Mouse (Mus musculus) forebrain, postnatal 0 days (tissue): ENCODE data around the gene Prb1. TPM values are rescaled to one million over a fixed set of nuclear protein-coding genes. Genes with fewer than 3 reads are reported as not detected.
"Not testable (repeated sequence)": the region's sequence is repeated elsewhere in the genome, so short reads cannot be mapped to it uniquely, and the experiment has no call there.

ENCODE experiments used
- ATAC-seq: fragments of 200-750 bp; cut with Nextera tagmentation; 2 replicates; pipeline ENCODE4 v1.8.0; 2017; ENCODE audit warnings: mild to moderate bottlenecking, moderate library complexity
- DNase-seq: peaks from one replicate; pipeline ENCODE4 v3.0.0-alpha.2; 2015
- H3K27ac ChIP-seq: fragments of 300-500 bp; sonication (generic); 2 replicates; pipeline ENCODE4 v1.5.1; 2014; ENCODE audit warnings: low read depth, mild to moderate bottlenecking, antibody characterized with exemption, low read length, moderate library complexity, mixed read lengths
- H3K27me3 ChIP-seq: fragments of 300-500 bp; sonication (generic); 2 replicates; pipeline ENCODE4 v1.6.1; 2014; ENCODE audit warnings: mild to moderate bottlenecking, low read length, mixed read lengths; ENCODE audit not compliant: insufficient read depth
- H3K36me3 ChIP-seq: fragments of 300-500 bp; sonication (generic); 2 replicates; pipeline ENCODE4 v1.6.1; 2014; ENCODE audit warnings: mild to moderate bottlenecking, moderate library complexity; ENCODE audit not compliant: insufficient read depth
- H3K4me1 ChIP-seq: fragments of 300-500 bp; sonication (generic); 2 replicates; pipeline ENCODE4 v1.6.1; 2014; ENCODE audit warnings: antibody characterized with exemption; ENCODE audit not compliant: insufficient read depth
- H3K4me2 ChIP-seq: fragments of 300-500 bp; sonication (generic); 2 replicates; pipeline ENCODE4 v1.6.1; 2014; ENCODE audit warnings: low read depth, mild to moderate bottlenecking, moderate library complexity
- H3K4me3 ChIP-seq: fragments of 300-500 bp; sonication (generic); 2 replicates; pipeline ENCODE4 v1.5.1; 2014; ENCODE audit warnings: low read depth, low read length, mixed read lengths
- H3K9ac ChIP-seq: fragments of 300-500 bp; sonication (generic); 2 replicates; pipeline ENCODE4 v1.6.1; 2014; ENCODE audit warnings: mild to moderate bottlenecking
- H3K9me3 ChIP-seq: fragments of 300-500 bp; sonication (generic); 2 replicates; pipeline ENCODE4 v1.6.1; 2016; ENCODE audit warnings: low read length
- polyA plus RNA-seq: library from polyadenylated mRNA; unstranded; fragments of >200 nt; fragmentation: Nextera tagmentation; extraction: Ambion mirVana; gene quantifications from 2 replicates; pipeline ENCODE4 v1.2.1, GENCODE M21; 2015
- total RNA-seq: library from RNA; depleted of rRNA; stranded (reverse); fragments of >200 nt; gene quantifications from 2 replicates; pipeline ENCODE4 v1.2.3, GENCODE M21; 2014; rRNA removed

The Prb1 gene
- total RNA-seq (not detected in 2 replicates), polyA plus RNA-seq (not detected in 2 replicates)

DNA sequence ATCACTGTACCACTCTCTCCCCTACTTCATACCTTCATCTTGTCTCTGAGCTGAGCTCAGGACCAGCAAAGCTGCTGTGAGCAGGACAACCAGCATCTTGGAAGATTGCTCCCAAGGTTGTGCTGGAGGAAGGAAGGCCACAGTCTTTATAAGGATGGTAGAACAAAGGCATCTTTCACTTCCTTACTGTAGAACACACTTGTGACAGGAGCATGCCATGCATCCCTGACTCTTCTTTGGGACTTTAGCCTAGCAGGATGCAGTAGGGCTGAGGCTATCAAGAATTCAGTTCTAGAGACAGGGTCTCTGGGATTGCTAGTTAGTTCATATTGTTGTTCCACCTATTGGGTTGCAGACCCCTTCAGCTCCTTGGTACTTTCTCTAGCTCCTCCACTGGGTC, at the start of gene Prb1:
TSS of gene Prb1 (minus strand) at position 101 of the 400 bp plus-strand sequence.
- ATAC-seq: not testable (repeated sequence)

More for the DNA sequence above, at the start of gene Prb1:
- not testable (repeated sequence) for H3K27ac ChIP-seq, H3K4me1 ChIP-seq, H3K36me3 ChIP-seq, DNase-seq, H3K4me2 ChIP-seq, H3K4me3 ChIP-seq, H3K9me3 ChIP-seq, H3K9ac ChIP-seq, H3K27me3 ChIP-seq

Other genes starting within 250 kb of the Prb1 start
- not detected in 2 replicates for gene Prpmp5, start 104.2 kb upstream of the Prb1 start, total RNA-seq
- gene Prpmp5, start 104.2 kb upstream of the Prb1 start, polyA plus RNA-seq: not detected in 2 replicates
- not detected in 2 replicates for gene Gm8882, start 153.6 kb upstream of the Prb1 start, total RNA-seq
- gene Gm8882, start 153.6 kb upstream of the Prb1 start, polyA plus RNA-seq: not detected in 2 replicates